Mouse (Mus musculus): Measurements from ENCODE around the gene Prkrip1. TPM values are rescaled to one million over a fixed set of nuclear protein-coding genes. Genes with fewer than 3 reads are reported as not detected.

Prkrip1 gene
- total RNA-seq, 1 experiment from 2014 or later: 29.0 TPM

DNA sequence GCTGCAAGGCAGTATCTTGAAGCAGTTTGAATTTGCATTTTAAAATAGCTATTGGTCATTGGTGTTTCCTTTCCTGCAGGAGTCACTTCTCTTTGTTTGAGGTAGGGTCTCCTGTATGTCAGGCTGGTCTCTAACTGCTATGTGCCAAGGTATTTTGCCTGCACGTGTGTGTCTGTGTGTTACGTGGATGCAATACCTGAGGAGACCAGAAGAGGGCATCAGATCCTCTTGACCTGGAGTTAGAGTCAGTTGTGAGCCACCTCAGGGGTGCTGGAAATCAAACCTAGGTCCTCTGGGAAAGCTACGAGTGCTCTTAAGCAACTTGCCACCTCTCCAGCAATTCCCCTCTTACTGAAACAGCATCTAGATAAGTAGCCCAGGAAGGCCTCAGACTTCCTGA, 16.4 kb upstream of the Prkrip1 start:
- no peak for ATAC-seq (ENCODE audit: extremely low read depth, insufficient number of reproducible peaks, low FRiP score, poor library complexity, severe bottlenecking)

DNA sequence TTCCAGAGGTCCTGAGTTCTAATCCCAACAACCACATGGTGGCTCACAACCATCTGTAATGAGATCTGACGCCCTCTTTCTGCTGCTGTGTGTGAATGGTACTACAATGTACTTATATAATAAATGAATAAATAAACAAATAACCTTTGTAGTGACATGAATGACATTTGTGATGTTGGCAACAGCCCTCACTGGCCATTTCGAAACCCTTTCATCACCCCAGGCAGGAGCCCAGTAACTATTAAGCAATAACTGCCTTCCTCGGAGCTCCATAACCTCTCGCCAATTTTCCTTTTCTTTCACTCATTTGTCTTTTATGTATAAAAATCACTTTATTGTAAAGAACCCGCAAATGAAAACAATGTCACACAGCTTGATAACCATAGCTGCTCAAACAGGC, 15.0 kb upstream of the Prkrip1 start:
- ATAC-seq (ENCODE audit: extremely low read depth, insufficient number of reproducible peaks, low FRiP score, poor library complexity, severe bottlenecking): no peak

DNA sequence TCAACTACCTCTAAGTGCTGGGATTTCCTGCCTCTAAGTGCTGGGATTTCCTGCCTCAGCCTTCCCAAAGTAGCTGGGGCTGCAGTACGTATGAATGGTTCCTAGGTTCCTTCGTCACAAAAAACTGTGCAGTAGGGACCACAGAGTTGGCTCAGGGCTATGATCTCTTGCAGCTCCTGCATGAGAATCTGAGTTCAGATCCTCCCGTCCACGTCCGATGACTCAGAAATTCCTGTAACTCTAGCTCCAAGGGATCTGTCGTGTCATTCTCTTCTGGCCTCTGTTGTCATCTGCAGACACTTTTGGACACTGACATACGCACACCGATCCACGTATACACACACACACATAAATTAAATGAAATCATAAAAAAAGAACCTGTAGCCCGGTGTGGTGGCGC, 14.0 kb upstream of the Prkrip1 start:
- ATAC-seq (ENCODE audit: extremely low read depth, insufficient number of reproducible peaks, low FRiP score, poor library complexity, severe bottlenecking): no peak

DNA sequence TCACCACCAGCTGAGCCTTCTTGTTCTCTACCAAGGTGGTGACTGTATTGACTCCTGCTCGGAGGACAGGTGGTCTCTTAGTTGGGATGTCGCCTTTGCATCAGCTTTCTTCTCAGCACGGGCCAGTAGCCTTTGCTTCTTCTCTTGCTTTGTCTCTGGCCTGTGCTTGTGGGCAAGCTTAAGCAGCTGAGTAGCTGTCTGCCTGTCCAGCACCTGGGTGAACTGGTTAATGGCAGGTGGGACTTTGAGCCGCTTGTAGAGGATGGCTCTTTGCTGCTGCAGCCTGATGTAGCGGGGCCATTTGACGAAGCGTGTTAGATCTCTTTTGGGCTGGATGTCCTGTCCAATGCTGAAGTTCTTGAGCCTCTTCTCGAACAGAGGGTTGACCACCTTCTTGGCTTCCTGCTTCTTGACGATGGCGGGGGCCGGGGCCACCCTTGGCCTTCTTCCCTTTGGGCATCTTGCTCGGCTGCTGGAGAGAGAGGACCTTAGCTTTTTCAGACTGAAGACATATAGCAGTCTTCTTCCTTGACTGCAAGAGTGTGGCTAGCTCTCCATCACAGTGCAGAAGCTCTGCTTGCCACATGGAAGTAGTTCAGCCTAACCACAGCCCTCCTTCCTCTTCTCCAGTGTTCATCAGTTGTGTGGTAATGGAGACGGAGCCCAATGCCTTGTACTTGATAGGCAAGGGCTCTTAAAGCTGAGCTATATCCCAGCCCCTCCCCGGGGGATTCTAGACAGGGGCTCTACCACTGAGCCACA, 12.8 kb upstream of the Prkrip1 start:
- ATAC-seq (ENCODE audit: extremely low read depth, insufficient number of reproducible peaks, low FRiP score, poor library complexity, severe bottlenecking): peak; percentile 75

DNA sequence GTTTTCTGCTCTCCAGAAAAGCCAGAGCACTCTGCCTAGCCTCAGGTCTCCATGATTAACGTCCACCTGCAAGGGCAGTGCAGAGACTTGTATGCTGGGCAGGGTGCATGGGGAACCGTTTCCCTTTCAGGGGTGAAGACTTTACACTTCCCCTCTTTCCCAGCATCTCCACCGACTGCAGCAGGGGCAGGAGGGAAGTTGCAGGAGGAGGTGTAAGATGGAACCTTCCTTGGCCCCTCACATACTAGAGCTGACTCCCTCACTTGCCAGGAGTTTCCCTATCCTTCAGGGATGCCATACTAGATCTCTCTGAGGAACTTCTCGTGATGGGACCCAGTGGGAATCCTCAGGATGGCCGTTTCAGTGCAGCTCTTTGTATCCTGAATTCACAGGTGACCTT, 11.8 kb upstream of the Prkrip1 start:
- ATAC-seq (ENCODE audit: extremely low read depth, insufficient number of reproducible peaks, low FRiP score, poor library complexity, severe bottlenecking): 0 out of 2 replicates have a peak, but pooled peaks have one; percentile 13

DNA sequence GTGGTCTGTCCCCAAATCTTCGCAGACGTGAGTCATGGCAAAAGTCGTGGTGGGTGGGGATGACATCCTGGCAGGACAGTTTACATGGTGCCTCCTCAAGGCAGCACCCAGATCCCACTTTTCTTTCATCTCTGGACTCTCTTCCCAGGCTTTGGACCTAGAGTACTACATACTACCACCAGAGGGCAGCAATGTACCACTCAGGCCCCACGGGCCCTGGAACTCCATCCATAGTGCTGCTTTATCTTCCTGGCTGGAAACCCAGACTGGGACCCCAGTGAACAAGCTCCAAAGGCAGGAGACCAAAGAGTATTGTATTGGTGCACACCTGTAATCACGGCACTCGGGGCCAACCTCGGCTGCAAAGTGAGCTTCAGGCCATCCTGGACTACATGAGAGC, 3.1 kb upstream of the Prkrip1 start:
- peak; percentile 24; the same call in 1 of the 2 replicates for ATAC-seq (ENCODE audit: extremely low read depth, insufficient number of reproducible peaks, low FRiP score, poor library complexity, severe bottlenecking)

DNA sequence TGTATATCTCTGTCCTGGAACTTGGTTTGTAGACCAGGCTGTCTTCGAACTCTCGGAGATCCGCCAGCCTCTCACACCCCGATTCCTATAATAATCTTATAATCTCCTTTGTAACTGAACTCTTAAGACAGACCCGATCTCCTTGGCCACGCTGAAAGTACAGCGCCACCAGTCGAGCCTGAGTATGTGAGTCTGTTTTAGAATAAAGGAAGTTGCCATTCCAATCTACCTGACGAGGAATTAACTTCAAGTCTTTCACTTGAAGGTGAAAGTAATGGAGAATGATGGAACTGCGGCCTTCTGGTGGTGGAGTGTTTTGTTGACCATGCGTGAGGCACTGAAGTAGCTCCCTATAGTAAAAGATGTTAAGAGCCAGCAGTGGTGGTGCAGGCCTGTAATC, 763 bp upstream of the Prkrip1 start:
- no peak for ATAC-seq (ENCODE audit: extremely low read depth, insufficient number of reproducible peaks, low FRiP score, poor library complexity, severe bottlenecking)

DNA sequence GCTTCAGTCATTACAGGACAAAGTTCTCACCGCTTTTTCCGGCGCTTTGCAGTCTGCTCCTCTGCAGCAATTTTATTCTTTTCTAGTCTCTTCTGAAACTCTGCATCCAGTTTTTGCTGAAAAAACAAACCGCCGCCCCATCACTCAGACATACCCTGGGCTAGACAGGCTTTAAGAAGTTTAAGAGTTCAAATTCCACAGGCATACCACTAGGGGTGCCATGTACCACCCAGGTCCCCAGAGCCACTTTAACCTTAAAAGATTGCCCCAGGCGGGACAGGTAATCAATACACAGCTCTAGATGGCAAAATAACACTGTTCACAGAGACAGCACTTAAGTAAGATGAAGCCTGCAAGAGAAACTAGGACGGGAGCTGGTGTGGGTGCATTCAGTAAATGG, 6.9 kb downstream of the Prkrip1 start:
- ATAC-seq (ENCODE audit: extremely low read depth, insufficient number of reproducible peaks, low FRiP score, poor library complexity, severe bottlenecking): no peak

DNA sequence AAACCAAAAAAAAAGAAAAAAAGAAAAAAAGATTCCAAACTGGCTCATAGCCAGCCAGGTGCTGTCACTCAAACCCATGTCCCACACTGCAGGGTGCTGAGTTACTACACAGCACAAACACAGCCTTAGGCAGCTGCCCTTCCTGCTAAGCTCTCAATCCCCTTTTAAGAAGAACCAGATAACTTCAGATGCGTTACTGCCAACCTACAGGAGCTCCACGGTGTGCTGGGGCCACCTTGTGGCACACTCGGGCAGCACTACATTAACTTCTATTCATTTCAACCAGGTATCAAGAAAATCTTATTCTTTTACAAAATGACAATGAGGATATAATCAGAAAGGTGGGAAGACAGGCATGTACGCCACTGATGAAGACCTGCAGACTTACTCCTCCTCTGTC, 12.0 kb downstream of the Prkrip1 start:
- ATAC-seq (ENCODE audit: extremely low read depth, insufficient number of reproducible peaks, low FRiP score, poor library complexity, severe bottlenecking): peak; percentile 93

DNA sequence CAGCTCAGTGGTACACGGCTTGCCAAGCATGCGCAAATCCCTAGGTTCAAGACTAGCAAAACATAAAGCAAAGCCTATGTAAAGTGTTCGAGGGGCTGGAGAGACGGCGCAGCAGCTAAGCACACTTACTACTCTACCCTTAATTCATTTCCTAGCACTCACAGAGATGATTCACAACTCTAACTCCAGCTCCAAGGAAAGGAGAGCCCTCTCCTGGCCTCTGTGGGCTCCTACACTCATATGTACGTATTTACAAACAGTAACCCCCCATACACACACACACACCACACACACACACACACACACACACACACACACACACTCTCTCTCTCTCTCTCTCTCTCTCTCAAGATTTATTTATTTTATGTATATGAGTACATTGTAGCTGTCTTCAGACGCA, 15.0 kb downstream of the Prkrip1 start:
- 0 out of 2 replicates have a peak, but pooled peaks have one; percentile 27 for ATAC-seq (ENCODE audit: extremely low read depth, insufficient number of reproducible peaks, low FRiP score, poor library complexity, severe bottlenecking)

DNA sequence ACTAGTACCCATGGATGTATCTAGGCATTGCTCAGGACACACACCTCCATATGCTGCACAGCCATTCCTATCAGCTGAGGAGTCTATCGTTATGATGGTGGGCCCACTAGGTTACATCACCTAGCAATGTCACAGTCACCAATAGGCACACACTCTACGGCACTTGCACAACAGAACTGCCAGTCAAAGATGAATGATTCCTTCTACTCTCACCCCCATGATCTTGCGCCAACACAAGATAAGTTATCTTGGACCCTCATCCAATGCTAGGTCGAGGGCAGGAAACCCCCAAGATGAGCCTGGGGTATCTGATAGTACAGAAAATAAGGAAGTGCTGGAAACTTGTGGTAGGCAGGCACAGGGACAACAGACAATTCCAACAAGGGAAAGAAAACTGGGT, 15.9 kb downstream of the Prkrip1 start:
- no peak for ATAC-seq (ENCODE audit: extremely low read depth, insufficient number of reproducible peaks, low FRiP score, poor library complexity, severe bottlenecking)

DNA sequence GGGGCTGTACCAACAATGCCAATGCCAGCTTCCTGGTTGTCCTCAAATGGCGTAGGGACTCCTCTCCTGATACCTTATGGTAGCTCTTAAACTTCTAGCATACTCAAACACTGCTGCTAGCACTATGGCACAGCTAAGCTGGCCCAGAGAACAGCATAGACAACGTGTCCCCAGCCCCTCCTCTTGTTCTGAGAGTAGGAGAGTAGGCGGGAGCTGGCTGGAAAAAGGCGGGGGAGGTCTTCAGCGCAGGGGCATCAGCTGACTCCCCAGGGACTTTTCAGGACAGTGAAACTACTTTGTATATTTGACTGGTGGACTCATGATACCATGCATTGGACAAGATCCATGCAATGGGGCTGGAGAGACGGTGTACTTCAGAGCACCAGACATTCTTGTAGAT, 16.7 kb downstream of the Prkrip1 start:
- no peak for ATAC-seq (ENCODE audit: extremely low read depth, insufficient number of reproducible peaks, low FRiP score, poor library complexity, severe bottlenecking)

DNA sequence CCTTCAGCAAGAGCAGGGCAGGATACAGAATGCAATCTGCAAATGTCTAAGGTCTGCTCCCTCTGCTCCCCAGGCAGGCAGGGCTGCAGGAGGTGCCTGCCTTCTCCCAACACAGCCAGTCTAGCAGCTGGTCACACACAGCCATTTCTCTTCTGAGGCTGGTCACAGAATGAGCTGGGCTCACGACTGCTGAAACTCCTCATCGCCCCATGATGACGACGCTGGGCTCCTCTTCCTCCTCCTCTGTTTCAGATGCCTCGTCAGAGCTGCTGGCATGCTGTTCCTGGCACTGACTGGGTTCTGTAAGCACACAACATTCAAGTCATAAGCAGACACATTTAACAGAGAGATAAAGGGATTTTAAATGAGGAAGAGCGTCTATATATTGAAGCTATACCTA, 17.6 kb downstream of the Prkrip1 start:
- ATAC-seq (ENCODE audit: extremely low read depth, insufficient number of reproducible peaks, low FRiP score, poor library complexity, severe bottlenecking): no peak

DNA sequence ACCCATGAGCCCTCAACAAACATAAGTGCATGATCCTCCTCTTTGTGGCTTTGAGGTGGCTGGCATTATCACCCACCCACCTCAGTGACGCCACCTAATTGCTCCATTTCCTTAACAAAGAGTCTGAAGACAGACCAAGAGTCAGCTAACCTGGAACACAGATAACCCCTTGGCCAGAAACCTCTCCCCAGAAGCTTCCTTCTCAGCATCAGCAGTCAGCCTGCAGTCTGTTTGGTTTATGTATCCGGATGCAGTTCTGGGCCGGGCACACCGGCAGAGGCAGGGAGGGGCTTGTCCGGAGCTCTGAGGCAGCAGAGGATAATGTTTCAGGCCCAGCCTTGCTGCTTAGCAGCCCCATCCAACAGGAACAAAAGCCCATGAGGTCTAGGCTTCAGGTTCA, 19.2 kb downstream of the Prkrip1 start:
- ATAC-seq (ENCODE audit: extremely low read depth, insufficient number of reproducible peaks, low FRiP score, poor library complexity, severe bottlenecking): peak; percentile 39; the same call in 1 of the 2 replicates

DNA sequence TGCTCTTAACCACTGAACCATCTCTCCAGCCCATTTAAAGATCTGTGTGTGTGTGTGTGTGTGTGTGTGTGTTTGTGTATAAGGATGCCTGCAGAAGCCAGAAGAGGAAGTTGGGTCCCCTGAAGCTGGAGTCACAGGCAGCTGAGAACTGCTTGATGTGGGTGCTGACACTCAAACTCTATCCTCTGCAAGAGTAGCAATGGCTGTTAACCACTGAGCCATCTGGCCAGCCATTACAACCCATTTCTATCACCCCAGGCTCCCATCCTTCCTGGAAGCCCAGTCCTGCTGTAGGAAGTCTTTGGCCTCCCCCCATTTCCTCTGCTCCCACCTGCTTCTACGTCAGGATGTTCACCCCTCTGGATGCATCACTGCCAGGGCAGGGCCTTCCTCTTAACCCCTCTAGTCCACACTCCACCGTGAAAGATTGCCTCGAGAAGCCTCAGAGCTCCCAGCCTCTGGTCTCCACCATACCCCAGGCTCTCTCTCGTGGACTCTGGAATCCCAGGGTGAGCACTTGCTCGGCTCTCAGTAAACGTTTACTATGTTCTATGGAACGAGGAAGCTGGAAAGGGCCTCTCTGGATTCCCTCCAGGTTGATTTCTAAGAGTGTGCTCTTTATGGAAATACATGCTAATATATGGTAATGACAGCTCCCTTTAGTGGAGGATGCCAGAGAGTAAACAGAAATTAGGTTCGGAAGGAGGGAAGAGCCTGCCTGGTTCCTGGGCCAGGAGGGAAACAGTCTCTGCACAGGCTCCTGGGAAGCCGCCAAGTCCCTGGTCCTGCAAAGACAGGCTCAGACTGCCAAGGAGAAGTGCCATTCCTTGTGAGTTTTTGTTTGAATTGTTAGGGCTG, 24.9 kb downstream of the Prkrip1 start:
- peak; percentile 8; the same call in 1 of the 2 replicates for ATAC-seq (ENCODE audit: extremely low read depth, insufficient number of reproducible peaks, low FRiP score, poor library complexity, severe bottlenecking)

DNA sequence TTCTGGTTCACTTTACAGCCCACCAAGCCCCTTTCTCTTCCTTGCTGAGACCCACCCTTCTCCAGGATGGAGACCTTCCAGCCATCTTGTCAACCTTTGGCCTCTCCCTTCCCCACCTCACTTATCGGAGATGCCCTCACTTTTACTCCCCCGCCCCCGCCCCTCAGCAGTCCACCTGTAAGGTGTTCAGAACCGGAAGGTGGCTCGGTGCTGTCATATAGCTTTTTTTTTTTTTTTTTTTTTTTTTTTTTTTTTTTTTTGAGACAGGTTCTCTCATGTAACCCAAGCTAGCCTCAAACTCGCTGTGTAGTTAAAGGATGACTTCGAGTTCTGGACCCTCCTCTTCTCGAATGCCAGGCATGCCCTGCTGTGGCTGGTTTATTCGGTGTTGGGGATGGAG, 25.8 kb downstream of the Prkrip1 start:
- ATAC-seq (ENCODE audit: extremely low read depth, insufficient number of reproducible peaks, low FRiP score, poor library complexity, severe bottlenecking): no peak

DNA sequence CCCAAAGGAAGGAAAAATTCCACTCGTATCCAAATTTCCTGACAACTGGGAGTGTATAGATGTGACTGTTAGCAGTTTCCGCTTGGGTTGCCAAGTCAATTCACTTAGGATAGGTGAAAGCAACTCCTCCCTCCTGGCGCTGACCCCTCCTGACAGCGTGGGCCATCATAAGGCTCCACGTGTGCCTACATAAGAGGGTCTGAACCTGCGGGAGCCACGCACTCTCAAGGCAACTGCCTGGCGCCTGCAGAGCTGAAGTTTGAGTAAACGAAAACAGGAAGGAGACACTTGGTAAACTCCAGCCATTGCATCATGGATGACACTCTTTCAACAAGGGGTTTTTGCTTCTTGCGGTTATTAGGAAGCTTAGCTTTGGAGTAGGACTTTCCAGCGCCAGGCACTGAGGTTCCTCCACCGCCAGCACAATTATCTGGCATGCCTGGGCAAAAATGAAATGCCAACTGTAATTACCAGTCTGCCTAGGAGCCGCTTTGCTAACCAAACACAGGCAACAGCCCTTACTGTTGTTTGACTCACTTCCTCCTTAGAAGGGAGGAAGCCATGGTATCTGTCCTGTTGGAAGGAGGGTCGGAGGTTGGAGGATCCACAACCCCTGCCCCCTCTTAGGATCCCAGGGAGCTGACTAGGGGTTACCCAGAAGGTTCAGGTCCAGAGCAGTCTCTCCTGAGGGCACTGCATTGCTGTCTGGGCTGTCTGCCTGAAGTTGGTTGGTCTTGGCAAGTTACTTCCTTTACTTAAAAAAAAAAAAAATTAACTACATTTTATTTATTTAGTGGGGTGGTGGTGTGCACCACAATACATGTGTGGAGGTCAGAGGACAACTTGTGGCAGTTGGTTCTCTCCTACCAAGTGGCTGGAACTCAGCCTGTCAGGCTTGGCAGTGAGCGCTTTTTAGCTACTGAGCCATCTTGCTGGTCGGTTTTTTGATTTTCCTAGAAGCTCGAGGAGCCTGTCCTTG, 27.1 kb downstream of the Prkrip1 start:
- ATAC-seq (ENCODE audit: extremely low read depth, insufficient number of reproducible peaks, low FRiP score, poor library complexity, severe bottlenecking): peak; percentile 32; the same call in 1 of the 2 replicates

DNA sequence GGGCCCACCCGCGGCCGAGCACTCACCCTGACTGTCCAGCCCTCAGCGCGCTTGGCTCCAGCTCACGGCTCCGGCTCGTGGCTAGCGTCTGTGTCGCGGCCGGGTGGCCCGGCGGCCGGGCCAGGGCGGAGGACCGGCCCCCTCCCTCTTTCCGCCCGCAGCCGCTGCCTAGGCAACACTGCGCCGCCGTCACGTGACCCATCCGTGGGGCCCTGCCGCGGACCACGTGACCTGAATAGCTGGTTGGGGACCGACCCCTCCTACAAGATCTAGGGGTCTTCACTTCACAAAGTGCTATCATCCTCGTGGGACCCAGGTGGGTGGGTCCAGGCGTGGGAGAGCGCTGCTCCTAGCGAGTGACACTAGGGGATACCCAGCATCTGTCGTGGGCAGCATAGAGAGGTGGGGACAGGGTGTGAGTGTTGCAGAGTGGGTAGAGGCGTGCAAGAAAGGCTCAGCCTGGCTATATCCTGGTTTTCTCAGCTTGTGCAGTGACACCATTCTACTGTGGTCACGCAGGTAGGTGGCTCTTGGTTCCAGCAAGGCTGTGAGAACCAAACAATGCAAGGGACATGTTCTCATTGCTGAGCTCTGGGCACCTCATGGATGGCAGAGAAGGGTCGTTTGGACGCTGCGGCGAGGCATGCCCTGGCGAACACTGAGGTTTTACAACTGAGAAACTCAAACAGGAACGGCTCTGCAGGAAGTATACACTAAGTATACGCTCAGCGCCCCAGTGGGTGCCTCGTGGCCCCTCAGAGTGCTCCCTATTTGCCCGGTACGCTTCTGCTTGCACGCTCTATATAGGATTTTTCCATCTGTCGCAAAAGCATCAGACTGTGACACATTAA, 28.0 kb downstream of the Prkrip1 start, which contains the start of gene Orai2:
Gene Orai2, minus strand, starts transcription at position 202 of the 851 bp plus-strand sequence.
- peak; percentile 34 for ATAC-seq (ENCODE audit: extremely low read depth, insufficient number of reproducible peaks, low FRiP score, poor library complexity, severe bottlenecking)
